Mouse (Mus musculus) neutrophil, adult 5-6 weeks (primary cell): ENCODE data around the gene Map3k7cl. TPM values are rescaled to one million over a fixed set of nuclear protein-coding genes. Genes with fewer than 3 reads are reported as not detected.

Experiments used
- ATAC-seq: fragments of 151-379, 151-347 bp; 2 replicates; pipeline ENCODE4 v1.8.0; 2017; ENCODE audit warnings: mild to moderate bottlenecking, moderate TSS enrichment; ENCODE audit not compliant: insufficient number of reproducible peaks, poor library complexity, low FRiP score, severe bottlenecking; ENCODE audit errors: extremely low read depth
- total RNA-seq: library from RNA; stranded (forward); fragments of 200-1000 nt; gene quantifications from 2 replicates; pipeline ENCODE4 v1.2.3, GENCODE M21; 2017

Map3k7cl gene
- not detected in 2 replicates for total RNA-seq

- ATAC-seq, result no peak
Observed at GRCm38 (mm10) chr16:87552907-87553691, at the start of gene Map3k7cl. Map3k7cl (plus strand) TSS chr16:87553330.

GRCm38 (mm10) chr16:87511706-87512105, 41.4 kb upstream of the Map3k7cl start:
- ATAC-seq, result no peak

- no peak for ATAC-seq
Observed at GRCm38 (mm10) chr16:87512331-87512730, 40.8 kb upstream of the Map3k7cl start.

- no peak for ATAC-seq
Observed at GRCm38 (mm10) chr16:87524228-87524627, 28.9 kb upstream of the Map3k7cl start.

GRCm38 (mm10) chr16:87527553-87528249, 25.4 kb upstream of the Map3k7cl start:
- ATAC-seq, result no peak

- no peak for ATAC-seq
Observed at GRCm38 (mm10) chr16:87528755-87529154, 24.4 kb upstream of the Map3k7cl start.

GRCm38 (mm10) chr16:87548348-87548747, 4.8 kb upstream of the Map3k7cl start:
- ATAC-seq, result no peak

- no peak for ATAC-seq
Observed at GRCm38 (mm10) chr16:87556320-87556719, 3.2 kb downstream of the Map3k7cl start.

GRCm38 (mm10) chr16:87561501-87561900, 8.4 kb downstream of the Map3k7cl start:
- ATAC-seq, result no peak

- no peak for ATAC-seq
Observed at GRCm38 (mm10) chr16:87563524-87563923, 10.4 kb downstream of the Map3k7cl start.

GRCm38 (mm10) chr16:87564564-87564963, 11.4 kb downstream of the Map3k7cl start:
- ATAC-seq, result no peak

- ATAC-seq, result no peak
Observed at GRCm38 (mm10) chr16:87567572-87567971, 14.4 kb downstream of the Map3k7cl start.

GRCm38 (mm10) chr16:87568241-87568640, 15.1 kb downstream of the Map3k7cl start:
- ATAC-seq, result no peak

GRCm38 (mm10) chr16:87569576-87570105, 16.5 kb downstream of the Map3k7cl start:
- ATAC-seq, result no peak

GRCm38 (mm10) chr16:87570334-87570733, 17.2 kb downstream of the Map3k7cl start:
- no peak for ATAC-seq

- ATAC-seq, result no peak
Observed at GRCm38 (mm10) chr16:87573409-87573808, 20.3 kb downstream of the Map3k7cl start.

GRCm38 (mm10) chr16:87574160-87574559, 21.0 kb downstream of the Map3k7cl start:
- ATAC-seq, result no peak

- no peak for ATAC-seq
Observed at GRCm38 (mm10) chr16:87575600-87575999, 22.5 kb downstream of the Map3k7cl start.

- ATAC-seq, result no peak
Observed at GRCm38 (mm10) chr16:87578881-87579280, 25.8 kb downstream of the Map3k7cl start.

- ATAC-seq, result no peak
Observed at GRCm38 (mm10) chr16:87579462-87579861, 26.3 kb downstream of the Map3k7cl start.
